Mouse (Mus musculus) midbrain, embryonic 11.5 days (tissue): ENCODE data around the gene Dnah5. TPM values are rescaled to one million over a fixed set of nuclear protein-coding genes. Genes with fewer than 3 reads are reported as not detected.

Experiments used
- ATAC-seq: fragments of 200-750 bp; cut with Nextera tagmentation; 2 replicates; pipeline ENCODE4 v1.8.0; 2017; ENCODE audit warnings: moderate TSS enrichment, moderate library complexity; ENCODE audit not compliant: low FRiP score
- DNase-seq: peaks from one replicate; pipeline ENCODE4 v3.0.0; 2015; ENCODE audit warnings: low spot score; ENCODE audit errors: missing footprints
- H3K27ac ChIP-seq: fragments of 300-500 bp; sonication (generic); 2 replicates; pipeline ENCODE4 v1.5.1; 2014; ENCODE audit warnings: low read depth, low read length
- H3K27me3 ChIP-seq: fragments of 300-500 bp; sonication (generic); 2 replicates; pipeline ENCODE4 v1.6.1; 2014; ENCODE audit warnings: mild to moderate bottlenecking, low read length, moderate library complexity, mixed read lengths; ENCODE audit not compliant: control insufficient read depth, insufficient read depth
- H3K36me3 ChIP-seq: fragments of 300-500 bp; sonication (generic); 2 replicates; pipeline ENCODE4 v1.6.1; 2014; ENCODE audit warnings: mild to moderate bottlenecking, low read length, moderate library complexity, mixed read lengths; ENCODE audit not compliant: control insufficient read depth, insufficient read depth
- H3K4me1 ChIP-seq: fragments of 300-500 bp; sonication (generic); 2 replicates; pipeline ENCODE4 v1.6.1; 2014; ENCODE audit warnings: low read length; ENCODE audit not compliant: control insufficient read depth, insufficient read depth
- H3K4me2 ChIP-seq: fragments of 300-500 bp; sonication (generic); 2 replicates; pipeline ENCODE4 v1.6.1; 2014; ENCODE audit warnings: mild to moderate bottlenecking, moderate library complexity
- H3K4me3 ChIP-seq: fragments of 300-500 bp; sonication (generic); 2 replicates; pipeline ENCODE4 v1.5.1; 2014; ENCODE audit warnings: low read depth, low read length
- H3K9ac ChIP-seq: fragments of 300-500 bp; sonication (generic); 2 replicates; pipeline ENCODE4 v1.6.1; 2014; ENCODE audit warnings: low read length
- H3K9me3 ChIP-seq: fragments of 300-500 bp; sonication (generic); 2 replicates; pipeline ENCODE4 v1.6.1; 2016; ENCODE audit warnings: low read length; ENCODE audit not compliant: control insufficient read depth
- WGBS: fragments of 180-500 bp; shearing (Covaris S2); extraction: QIAGEN DNeasy Blood & Tissue Kit; methylation state at CpG from one replicate; pipeline ENCODE4 v1.1.7; 2014; 5-methylcytosine and 5-hydroxymethylcytosine counted together
- polyA plus RNA-seq: library from polyadenylated mRNA; unstranded; fragments of >200 nt; fragmentation: Nextera tagmentation; extraction: Ambion mirVana; gene quantifications from 2 replicates; pipeline ENCODE4 v1.2.1, GENCODE M21; 2014

Dnah5 gene
- 0.30 and 0.33 TPM in 2 replicates for polyA plus RNA-seq

DNA sequence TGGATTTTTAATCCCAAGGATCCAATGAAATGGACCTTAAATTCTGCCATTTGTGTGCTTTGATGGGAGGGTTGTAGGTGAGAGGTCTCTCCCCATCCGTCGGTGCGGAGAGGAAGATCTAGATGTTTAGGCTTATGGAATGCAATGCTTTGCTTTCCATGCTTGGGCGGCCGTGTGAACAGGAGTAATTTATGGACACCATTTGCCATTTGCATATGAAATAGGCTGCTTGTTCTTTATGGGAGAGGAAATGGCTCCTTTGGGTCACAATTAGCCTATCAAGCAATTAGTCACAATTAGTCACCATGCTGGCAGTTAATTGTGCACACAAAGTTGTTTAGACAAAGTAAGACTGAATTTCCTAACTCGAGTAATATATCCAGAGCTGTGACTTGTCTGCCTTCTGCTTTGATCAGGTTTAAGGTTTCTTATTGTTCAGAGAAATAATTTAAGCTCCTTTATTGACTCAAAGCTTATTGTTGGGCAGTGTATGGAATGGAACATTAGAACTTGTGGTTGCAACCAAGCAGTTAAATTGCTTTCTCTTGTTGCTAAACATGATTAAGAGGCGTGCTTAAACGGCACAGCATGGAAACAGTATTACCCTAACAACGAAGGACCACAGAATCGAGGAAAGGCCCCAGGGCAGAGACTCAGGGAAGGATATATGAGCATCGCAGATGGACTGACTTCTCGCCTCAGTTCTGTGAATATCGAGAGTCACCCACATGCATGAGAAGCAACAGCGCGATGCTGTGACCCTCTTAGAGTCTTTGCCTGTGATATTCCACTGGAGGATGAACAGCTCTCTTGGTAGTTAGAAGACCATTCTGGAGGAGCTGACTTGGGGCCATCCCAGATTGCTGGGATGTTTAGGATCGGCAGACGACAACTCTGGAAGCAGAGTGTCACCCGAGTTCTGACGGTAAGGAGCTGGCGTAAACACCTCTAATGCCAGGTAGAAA is at the start of gene Dnah5:
TSS of gene Dnah5 (plus strand) at position 642 of the 965 bp plus-strand sequence.
- Histone ChIP-seq H3K9ac (no peak within 1 kb of the TSS), H3K27ac (no peak within 1 kb of the TSS), H3K27me3 (no peaks in the 10 kb centered on the region), H3K9me3 (no peaks in the 10 kb centered on the region), H3K4me2 (no peak within 1 kb of the TSS), H3K4me3 (no peak within 1 kb of the TSS), H3K4me1 (no peaks in the 10 kb centered on the region), H3K36me3 (no peaks in the 10 kb centered on the region)
- DNase-seq: peak; percentile 68
- ATAC-seq: no peak
- whole genome bisulfite sequencing: 62% methylated on average over 20 of the region's 20 CpGs

DNA sequence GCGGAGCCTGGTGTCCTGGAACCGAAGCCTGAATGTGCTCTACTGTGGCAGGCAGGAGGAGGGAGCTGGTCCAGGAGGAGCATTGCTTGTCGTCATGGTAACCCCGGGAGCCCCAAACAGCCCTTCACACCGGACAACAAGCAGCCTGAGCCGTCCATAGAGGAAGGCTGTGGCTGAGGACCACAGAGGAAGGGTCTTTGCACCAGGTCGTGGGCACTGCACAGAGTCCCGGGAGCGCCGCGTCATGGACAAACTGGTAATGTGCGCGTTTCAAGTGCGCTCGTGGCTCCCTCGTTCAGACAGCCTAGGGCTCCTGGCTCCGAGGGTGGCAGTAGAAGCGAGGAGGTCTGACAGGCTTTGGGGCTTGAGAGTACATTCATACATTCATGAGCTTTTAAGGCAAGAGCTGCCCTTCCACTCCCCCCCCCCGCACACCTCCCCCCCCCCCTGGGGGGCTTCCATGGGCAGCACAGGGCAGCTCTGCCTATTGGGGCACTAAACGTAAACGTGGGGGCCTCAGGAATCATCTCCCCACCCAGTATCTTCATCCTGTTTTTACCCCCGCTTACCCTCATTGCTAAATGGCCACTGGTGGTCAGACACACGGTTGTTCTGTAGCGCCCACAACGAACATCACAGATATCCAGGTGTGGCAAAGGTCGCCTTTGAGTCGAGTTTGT is 48.6 kb upstream of the Dnah5 start:
- Histone ChIP-seq H3K9me3 (no peaks in the 10 kb centered on the region), H3K9ac (peak overlapping the region; percentile 40; the same call in 1 of the 2 replicates), H3K27me3 (no peaks in the 10 kb centered on the region), H3K27ac (no peak overlapping the region), H3K4me1 (peaks cover 13% of the 10 kb centered on the region), H3K36me3 (no peaks in the 10 kb centered on the region), H3K4me2 (peak overlapping the region; percentile 53), H3K4me3 (peak overlapping the region; percentile 22; the same call in 1 of the 2 replicates)
- ATAC-seq (peak; percentile 94), DNase-seq (peak; percentile 96)
- 4% methylated on average over 26 of the region's 27 CpGs for WGBS

DNA sequence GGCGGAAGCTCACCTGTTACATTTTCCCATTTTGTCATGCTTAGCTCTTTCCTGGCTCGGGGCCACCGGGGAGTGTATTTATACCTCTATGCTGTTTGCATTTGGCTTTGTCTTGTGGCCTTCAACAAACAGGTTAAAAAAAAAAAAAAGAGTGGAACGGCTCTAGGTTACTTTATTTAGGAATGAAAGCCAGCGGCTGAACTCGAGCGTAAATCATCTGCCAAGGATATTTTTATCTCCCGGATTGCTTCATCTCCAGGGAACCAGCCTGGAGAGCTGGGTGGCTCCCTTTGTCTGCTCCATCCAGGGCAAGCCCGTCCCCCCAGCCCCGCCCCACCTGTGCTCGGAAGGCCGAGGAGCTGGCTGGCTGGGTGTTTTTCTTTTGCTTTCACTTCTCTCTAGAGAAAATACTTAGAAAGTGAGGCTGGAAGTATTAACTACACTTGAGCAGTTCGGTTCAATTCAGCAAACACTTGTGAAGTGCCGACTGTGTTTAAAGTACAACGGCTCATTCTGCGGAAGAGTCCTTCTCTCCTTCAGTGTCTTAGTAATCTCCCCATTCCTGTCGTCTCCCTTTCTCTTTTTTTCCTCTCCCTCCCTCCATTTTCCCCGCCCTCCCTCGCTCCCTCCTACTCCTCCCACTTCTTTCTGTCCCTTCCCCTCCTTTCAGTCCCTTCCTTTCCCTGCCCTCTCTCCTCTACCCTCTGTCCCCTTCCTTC is 44.6 kb upstream of the Dnah5 start:
- Histone ChIP-seq H3K4me1 (peaks cover 13% of the 10 kb centered on the region), H3K4me2 (peak overlapping the region; percentile 64), H3K27me3 (no peaks in the 10 kb centered on the region), H3K27ac (no peak overlapping the region), H3K9me3 (no peaks in the 10 kb centered on the region), H3K36me3 (no peaks in the 10 kb centered on the region), H3K4me3 (peak overlapping the region; percentile 31), H3K9ac (peak overlapping the region; percentile 67)
- ATAC-seq (peak; percentile 64), DNase-seq (peak; percentile 93)
- 1% methylated on average over 19 of the region's 19 CpGs for WGBS

DNA sequence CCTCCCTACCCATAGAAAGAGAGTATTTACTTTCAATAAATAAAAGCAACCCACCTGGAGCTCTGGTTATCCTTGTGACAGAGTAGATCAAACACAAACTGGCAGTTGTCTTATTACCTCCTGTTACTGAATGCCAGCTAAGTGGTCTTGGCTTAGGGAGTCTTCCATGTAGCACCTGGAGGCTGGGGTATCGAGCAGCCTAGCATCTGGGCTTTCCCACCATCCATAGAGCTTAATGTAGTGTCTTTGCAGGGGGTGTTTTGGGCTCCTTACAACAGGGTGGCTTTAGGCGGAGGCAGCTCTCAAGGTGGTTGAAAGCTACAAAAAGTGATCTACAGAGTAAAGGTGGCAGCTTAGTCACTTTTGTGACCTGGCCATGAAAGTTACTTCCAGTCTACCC is 41.3 kb upstream of the Dnah5 start:
- 91% methylated on average over 2 of the region's 2 CpGs for WGBS
- Histone ChIP-seq H3K27ac (no peak overlapping the region), H3K4me1 (peaks cover 6% of the 10 kb centered on the region; the same call in 1 of the 2 replicates), H3K4me2 (no peak overlapping the region), H3K27me3 (no peaks in the 10 kb centered on the region), H3K9me3 (no peaks in the 10 kb centered on the region), H3K4me3 (no peak overlapping the region), H3K9ac (no peak overlapping the region), H3K36me3 (no peaks in the 10 kb centered on the region)
- no peak for ATAC-seq
- no peak for DNase-seq

DNA sequence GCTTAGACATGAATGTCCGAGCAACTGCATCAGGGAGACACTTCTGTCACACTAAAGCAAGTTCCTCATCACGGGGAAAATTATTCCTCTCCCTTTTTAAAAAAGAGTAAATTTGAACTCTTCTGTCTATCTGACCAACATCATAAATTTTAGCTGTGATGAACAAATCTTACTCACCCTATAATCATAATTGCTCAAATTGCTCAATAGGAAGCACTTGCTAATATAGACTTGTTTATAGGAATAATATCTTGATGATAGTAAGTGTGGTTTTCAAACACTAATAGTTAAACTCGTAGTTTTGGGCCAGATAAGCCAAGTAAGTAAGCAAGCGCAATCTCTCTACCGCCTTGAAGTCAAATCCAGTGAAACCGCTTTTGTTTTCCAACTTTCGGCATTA is 38.3 kb upstream of the Dnah5 start:
- DNase-seq (no peak), ATAC-seq (no peak)
- Histone ChIP-seq H3K9ac (no peak overlapping the region), H3K36me3 (no peaks in the 10 kb centered on the region), H3K4me2 (no peak overlapping the region), H3K9me3 (no peaks in the 10 kb centered on the region), H3K27ac (no peak overlapping the region), H3K27me3 (no peaks in the 10 kb centered on the region), H3K4me3 (no peak overlapping the region), H3K4me1 (no peaks in the 10 kb centered on the region)
- WGBS: 87% methylated on average over 7 of the region's 7 CpGs

DNA sequence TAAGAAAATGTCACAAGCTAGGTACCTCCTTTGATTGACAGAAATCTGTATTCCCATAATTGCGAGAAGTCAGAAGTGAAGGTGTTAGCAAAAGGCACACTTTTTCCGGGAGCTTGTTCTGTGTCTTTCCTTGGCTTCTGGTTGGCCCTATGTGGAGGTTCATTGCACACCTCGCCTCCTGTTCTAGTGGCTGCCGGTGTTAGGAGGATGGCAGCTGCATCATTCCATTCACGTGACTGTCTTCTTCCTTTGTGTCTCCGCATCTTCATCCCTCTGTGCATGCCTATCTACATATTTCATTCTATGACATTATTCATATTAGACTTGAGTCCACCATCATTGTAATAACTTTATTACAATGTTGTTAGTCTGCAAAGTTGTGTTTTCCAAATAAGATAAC is 37.5 kb upstream of the Dnah5 start:
- H3K27ac ChIP-seq: no peak overlapping the region
- 90% methylated on average over 6 of the region's 6 CpGs for WGBS
- H3K36me3 ChIP-seq: no peaks in the 10 kb centered on the region
- H3K9me3 ChIP-seq: no peaks in the 10 kb centered on the region
- DNase-seq: no peak
- H3K27me3 ChIP-seq: no peaks in the 10 kb centered on the region
- ATAC-seq: no peak
- no peaks in the 10 kb centered on the region for H3K4me1 ChIP-seq
- H3K4me2 ChIP-seq: no peak overlapping the region
- H3K4me3 ChIP-seq: no peak overlapping the region
- no peak overlapping the region for H3K9ac ChIP-seq

DNA sequence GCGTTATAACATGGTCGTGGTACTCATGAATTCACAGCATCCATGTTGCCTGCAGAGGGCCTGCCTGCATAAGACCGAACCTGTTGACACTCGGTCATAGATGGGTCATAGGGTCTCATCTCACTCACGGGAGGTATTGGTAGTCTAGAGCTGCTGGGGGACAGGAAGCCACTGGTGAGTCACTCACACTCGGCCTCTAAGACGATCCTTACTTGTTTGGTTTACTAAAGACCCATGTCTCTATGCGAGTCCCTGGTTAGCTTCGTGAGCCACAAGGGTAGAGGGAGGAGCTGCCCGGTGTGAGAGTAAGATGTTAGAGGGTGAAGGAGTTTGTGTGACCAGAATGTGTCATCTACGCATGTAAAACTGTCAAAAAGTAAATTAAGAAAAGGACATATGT is 24.6 kb upstream of the Dnah5 start:
- WGBS: 89% methylated on average over 11 of the region's 11 CpGs
- Histone ChIP-seq H3K9ac (no peak overlapping the region), H3K27ac (no peak overlapping the region), H3K36me3 (no peaks in the 10 kb centered on the region), H3K9me3 (no peaks in the 10 kb centered on the region), H3K4me1 (no peaks in the 10 kb centered on the region), H3K27me3 (no peaks in the 10 kb centered on the region), H3K4me3 (no peak overlapping the region), H3K4me2 (no peak overlapping the region)
- DNase-seq (no peak), ATAC-seq (no peak)

DNA sequence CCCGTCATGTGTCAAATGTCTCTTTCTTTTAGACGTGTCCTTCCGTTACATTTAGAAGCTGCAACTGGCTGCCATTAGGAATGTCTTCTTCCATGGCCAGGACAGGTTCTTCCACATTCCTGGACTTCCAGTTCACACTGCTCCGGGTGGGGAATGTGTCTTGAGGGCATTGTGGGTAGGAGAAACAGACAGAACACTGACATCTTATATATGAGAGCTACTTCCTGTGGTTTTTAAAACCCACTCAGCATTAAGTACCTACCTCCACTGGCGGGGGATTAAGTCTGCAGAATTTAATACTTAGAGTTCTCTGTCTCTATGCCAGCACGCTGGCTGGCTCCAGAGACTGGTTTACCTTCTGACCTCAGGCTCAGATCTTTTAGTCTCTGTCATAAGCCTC is 24.0 kb upstream of the Dnah5 start:
- 82% methylated on average over 6 of the region's 6 CpGs for WGBS
- Histone ChIP-seq H3K27ac (no peak overlapping the region), H3K4me2 (no peak overlapping the region), H3K27me3 (no peaks in the 10 kb centered on the region), H3K4me1 (no peaks in the 10 kb centered on the region), H3K9ac (no peak overlapping the region), H3K36me3 (no peaks in the 10 kb centered on the region), H3K4me3 (no peak overlapping the region), H3K9me3 (no peaks in the 10 kb centered on the region)
- DNase-seq (no peak), ATAC-seq (no peak)
